Mouse (Mus musculus) lung, adult 2 months (tissue): ENCODE data around the gene Rbm34.

Experiments
- CTCF ChIP-seq: fragments of 200-500 bp; IDR thresholded peaks from 2 replicates; pipeline ENCODE4 v1.5.1; 2011; ENCODE audit warnings: mild to moderate bottlenecking, low read length, control low read depth; ENCODE audit not compliant: insufficient read depth
- POLR2A ChIP-seq: fragments of 200-500 bp; IDR thresholded peaks from 2 replicates; pipeline ENCODE4 v1.6.1; 2011; ENCODE audit warnings: low read depth, mild to moderate bottlenecking, control low read depth, low read length, borderline replicate concordance; ENCODE audit errors: extremely low read depth

DNA sequence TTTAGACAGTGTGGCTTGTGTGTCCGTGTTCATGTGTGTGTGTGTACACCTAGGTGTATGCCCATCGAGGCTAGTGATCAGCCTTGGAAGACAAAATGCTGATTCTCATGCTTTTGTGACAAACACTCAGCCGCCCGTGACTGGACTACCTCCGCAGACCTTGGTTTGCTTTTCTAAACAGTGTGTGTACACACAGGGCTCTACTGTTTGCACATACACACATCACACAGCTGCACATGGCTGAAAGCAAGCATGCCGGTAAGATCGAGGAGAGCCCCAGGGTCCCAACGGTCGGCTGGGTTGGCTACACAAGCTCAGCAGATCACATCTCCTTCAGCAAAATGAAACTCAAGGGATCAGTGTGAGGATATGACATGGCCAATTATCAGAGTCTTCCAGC lies 66.9 kb downstream of the Rbm34 start:
- no peak for TF ChIP-seq CTCF
- TF ChIP-seq POLR2A = no peak
